Mouse (Mus musculus): ENCODE results near the gene Kdm3a. TPM values are rescaled to one million over a fixed set of nuclear protein-coding genes. Genes with fewer than 3 reads are reported as not detected.

Gene Kdm3a
- polyA plus RNA-seq, 1 experiment from 2014 or later = 67.8 TPM

DNA sequence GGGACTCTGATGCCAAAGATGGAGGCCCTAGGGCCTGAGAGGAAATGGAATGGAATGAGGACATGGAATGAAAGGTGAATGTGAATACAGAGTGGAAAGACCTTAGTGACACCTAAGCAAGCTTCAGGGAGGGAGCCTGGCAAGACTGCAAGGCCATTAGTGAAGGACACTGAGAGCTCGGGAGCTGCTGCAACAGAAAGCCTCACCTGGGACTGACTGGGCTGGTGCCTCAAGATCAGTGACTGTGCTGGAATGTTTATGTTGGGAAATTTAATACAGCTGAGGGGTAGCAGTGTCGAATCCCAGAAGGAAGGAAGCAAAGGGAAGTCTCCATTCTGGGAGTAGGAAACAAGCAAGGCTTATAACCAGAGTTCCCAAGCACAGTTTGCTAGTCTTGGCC lies 63.8 kb downstream of the Kdm3a start:
- 30% methylated on average over 2 of the region's 2 CpGs for WGBS
- H3K9ac ChIP-seq = no peak overlapping the region
- H3K27me3 ChIP-seq = no peaks in the 10 kb centered on the region
- peaks cover 14% of the 10 kb centered on the region; the same call in 1 of the 2 replicates for H3K36me3 ChIP-seq
- H3K4me3 ChIP-seq = no peak overlapping the region
- no peaks in the 10 kb centered on the region for H3K9me3 ChIP-seq
- ATAC-seq (ENCODE audit: insufficient number of reproducible peaks, insufficient read depth, low FRiP score, low TSS enrichment) = 0 out of 2 replicates have a peak, but pooled peaks have one; percentile 15
- no peak overlapping the region for H3K4me2 ChIP-seq (replicated peaks)
- no peak overlapping the region for H3K27ac ChIP-seq
- peaks cover 5% of the 10 kb centered on the region; the same call in 1 of the 2 replicates for H3K4me1 ChIP-seq

DNA sequence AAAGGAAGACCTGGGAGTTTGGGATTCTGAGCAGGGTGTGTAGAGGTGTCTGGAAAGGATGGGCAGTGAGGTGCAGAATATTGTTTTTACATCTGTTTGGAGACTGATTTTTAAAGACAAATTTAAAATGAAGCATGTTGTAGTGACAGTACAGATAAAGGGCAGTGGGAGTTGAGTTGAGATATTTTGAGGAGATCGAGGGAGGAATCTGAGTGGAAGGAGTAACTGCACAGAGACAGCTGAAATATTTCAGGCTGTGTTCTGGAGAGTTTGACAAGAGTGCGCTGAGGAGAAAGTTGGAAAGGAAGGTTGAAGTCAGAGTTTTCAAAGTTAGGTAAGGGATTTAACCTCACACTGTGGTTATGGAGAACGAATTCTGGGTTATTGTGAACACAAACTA lies 64.2 kb downstream of the Kdm3a start:
- peaks cover 5% of the 10 kb centered on the region; the same call in 1 of the 2 replicates for H3K4me1 ChIP-seq
- H3K27ac ChIP-seq = no peak overlapping the region

DNA sequence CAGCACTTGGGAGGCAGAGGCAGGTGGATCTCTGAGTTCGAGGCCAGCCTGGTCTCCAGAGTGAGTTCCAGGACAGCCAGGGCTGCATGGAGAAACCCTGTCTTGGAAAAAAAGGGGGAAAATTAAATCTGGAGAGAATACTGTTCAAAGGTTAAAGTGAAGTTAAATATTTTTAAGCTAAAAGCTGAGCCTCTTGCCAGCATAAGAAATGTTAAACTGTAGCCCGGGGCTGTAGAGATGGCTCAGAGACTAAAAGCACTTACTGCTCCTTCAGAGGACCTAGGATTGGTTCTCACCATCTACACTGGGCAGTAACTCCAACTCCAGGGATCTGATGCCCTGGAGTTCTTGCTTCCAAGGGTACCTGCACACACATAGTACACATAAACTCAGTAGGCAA lies 76.0 kb downstream of the Kdm3a start:
- H3K4me3 ChIP-seq = no peak overlapping the region
- ATAC-seq (ENCODE audit: insufficient number of reproducible peaks, insufficient read depth, low FRiP score, low TSS enrichment) = no peak
- no peaks in the 10 kb centered on the region for H3K9me3 ChIP-seq
- H3K36me3 ChIP-seq = peaks cover 4% of the 10 kb centered on the region; the same call in 1 of the 2 replicates
- H3K27ac ChIP-seq = no peak overlapping the region
- WGBS = 93% methylated on average over 2 of the region's 2 CpGs
- no peak overlapping the region for H3K4me2 ChIP-seq (replicated peaks)
- no peaks in the 10 kb centered on the region for H3K27me3 ChIP-seq
- no peaks in the 10 kb centered on the region for H3K4me1 ChIP-seq
- no peak overlapping the region for H3K9ac ChIP-seq

More for the DNA sequence above, 64.2 kb downstream of the Kdm3a start:
- peaks cover 13% of the 10 kb centered on the region; the same call in 1 of the 2 replicates for H3K36me3 ChIP-seq
- no peak overlapping the region for H3K4me3 ChIP-seq
- no peak overlapping the region for H3K9ac ChIP-seq
- ATAC-seq (ENCODE audit: insufficient number of reproducible peaks, insufficient read depth, low FRiP score, low TSS enrichment) = no peak
- no peaks in the 10 kb centered on the region for H3K9me3 ChIP-seq
- no peaks in the 10 kb centered on the region for H3K27me3 ChIP-seq
- 76% methylated on average over 3 of the region's 3 CpGs for WGBS
- H3K4me2 ChIP-seq (replicated peaks) = no peak overlapping the region

DNA sequence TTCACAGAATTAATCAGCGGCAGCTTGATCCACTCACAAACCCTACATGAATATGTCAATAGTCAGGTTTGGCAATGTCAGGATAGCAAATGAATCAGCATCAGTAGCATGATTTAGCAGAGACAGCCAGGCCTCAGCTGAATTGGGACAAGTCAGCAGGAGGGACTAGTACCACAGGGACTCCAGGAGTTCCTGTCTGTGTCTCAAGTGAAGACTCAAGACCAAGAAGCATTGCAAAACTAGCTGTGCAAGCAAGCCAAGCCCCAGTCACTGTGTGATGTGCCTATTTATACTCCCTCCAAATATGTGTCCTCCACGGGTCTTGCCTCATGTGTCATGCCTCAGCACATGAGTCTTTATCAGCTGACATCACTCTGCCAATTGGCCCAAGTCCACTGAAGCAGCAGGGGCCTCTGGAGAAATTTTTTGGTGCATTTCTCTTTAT lies 77.3 kb downstream of the Kdm3a start:
- 95% methylated on average over 2 of the region's 2 CpGs for WGBS

DNA sequence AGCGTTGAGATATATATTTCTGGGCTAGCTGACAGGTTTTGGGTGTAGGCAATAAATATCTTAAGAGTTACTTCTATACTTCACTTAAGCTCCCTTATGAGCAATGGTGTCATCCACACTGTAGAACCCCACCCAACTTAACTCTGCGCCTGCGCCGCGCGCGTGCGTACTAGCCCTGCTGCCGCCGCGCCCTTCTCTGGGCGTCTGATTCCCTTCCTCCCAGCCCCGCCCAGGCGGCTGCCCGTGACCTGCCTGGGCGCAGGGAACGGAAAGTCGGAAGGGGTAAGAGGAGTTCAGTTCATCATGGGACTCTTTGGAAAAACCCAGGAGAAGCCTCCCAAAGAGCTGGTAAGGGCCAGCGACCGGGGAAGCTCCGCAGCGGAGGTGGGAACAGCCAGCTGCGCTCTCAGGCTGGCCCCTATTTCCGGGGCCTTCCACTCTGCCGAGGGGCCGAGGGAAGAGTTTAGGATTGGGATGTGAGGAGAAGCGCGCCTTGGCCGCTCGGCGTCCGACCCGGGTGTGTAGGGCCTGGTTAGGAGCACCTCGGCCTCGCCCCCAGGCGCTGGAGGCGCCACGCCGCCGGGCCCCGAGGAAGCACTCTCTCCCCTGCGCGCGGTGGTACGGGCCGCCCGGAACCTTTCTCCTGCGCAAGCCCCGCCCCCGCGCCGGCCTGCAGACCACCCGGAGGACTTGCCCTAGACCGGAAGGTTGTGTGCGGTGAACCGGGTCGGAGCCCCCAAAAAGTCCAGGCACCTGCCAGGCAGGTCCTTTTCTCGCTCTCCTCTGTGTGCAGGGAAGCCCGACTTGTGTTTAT lies 88.9 kb downstream of the Kdm3a start, which contains the start of gene Chmp3:
Gene Chmp3 (plus strand): TSS at position 112 of the 814 bp plus-strand sequence.
- no peaks in the 10 kb centered on the region for H3K4me1 ChIP-seq
- peak within 1 kb of the TSS; percentile 78 for H3K4me3 ChIP-seq
- no peaks in the 10 kb centered on the region for H3K27me3 ChIP-seq
- peak within 1 kb of the TSS; percentile 91 for H3K9ac ChIP-seq
- peak within 1 kb of the TSS; percentile 55 for H3K4me2 ChIP-seq (replicated peaks)
- H3K27ac ChIP-seq = peak within 1 kb of the TSS; percentile 97
- ATAC-seq (ENCODE audit: insufficient number of reproducible peaks, insufficient read depth, low FRiP score, low TSS enrichment) = peak; percentile 97
- H3K36me3 ChIP-seq = no peaks in the 10 kb centered on the region
- under 1% methylated on average over 57 of the region's 59 CpGs for WGBS
- H3K9me3 ChIP-seq = no peaks in the 10 kb centered on the region

More for the DNA sequence above, 77.3 kb downstream of the Kdm3a start:
- Histone ChIP-seq H3K9ac (no peak overlapping the region), H3K4me3 (no peak overlapping the region), H3K9me3 (no peaks in the 10 kb centered on the region), H3K4me2 (replicated peaks) (no peak overlapping the region), H3K27ac (no peak overlapping the region), H3K4me1 (no peaks in the 10 kb centered on the region), H3K36me3 (peaks cover 4% of the 10 kb centered on the region; the same call in 1 of the 2 replicates), H3K27me3 (no peaks in the 10 kb centered on the region)
- no peak for ATAC-seq (ENCODE audit: insufficient number of reproducible peaks, insufficient read depth, low FRiP score, low TSS enrichment)

Other genes with a start within 250 kb of the Kdm3a start
- gene Rmnd5a, start 192.4 kb downstream of the Kdm3a start, polyA plus RNA-seq (2016; fragmentation: Nextera tagmentation; extraction: Ambion mirVana) = 17.8 and 18.7 TPM in 2 replicates
- gene Rnf103, start 139.1 kb downstream of the Kdm3a start, polyA plus RNA-seq (2016; fragmentation: Nextera tagmentation; extraction: Ambion mirVana) = 20.6 and 22.4 TPM in 2 replicates
- 50.8 and 53.0 TPM in 2 replicates for gene Chmp3, start 89.2 kb downstream of the Kdm3a start, polyA plus RNA-seq (2016; fragmentation: Nextera tagmentation; extraction: Ambion mirVana)
- gene Reep1, start 74.6 kb upstream of the Kdm3a start, polyA plus RNA-seq (2016; fragmentation: Nextera tagmentation; extraction: Ambion mirVana) = 17.6 and 19.6 TPM in 2 replicates
- 55.5 and 57.5 TPM in 2 replicates for gene Mrpl35, start 194.0 kb upstream of the Kdm3a start, polyA plus RNA-seq (2016; fragmentation: Nextera tagmentation; extraction: Ambion mirVana)
- 161 and 173 TPM in 2 replicates for gene Immt, start 198.3 kb upstream of the Kdm3a start, polyA plus RNA-seq (2016; fragmentation: Nextera tagmentation; extraction: Ambion mirVana)